Mouse (Mus musculus) splenic B cell, adult 2 months (primary cell): Measurements from ENCODE around the gene Usf3.

Experiments
- DNase-seq: peaks from one replicate; pipeline ENCODE4 v3.0.0-alpha.2; 2011; ENCODE audit warnings: low read depth, low spot score
- H3K27me3 ChIP-seq: 2 replicates; pipeline ENCODE4 v1.6.1; 2012; ENCODE audit warnings: mild to moderate bottlenecking, low read length, moderate library complexity, mixed read lengths; ENCODE audit not compliant: control insufficient read depth, poor library complexity, insufficient read depth, severe bottlenecking
- H3K36me3 ChIP-seq: 2 replicates; pipeline ENCODE4 v1.6.1; 2012; ENCODE audit warnings: mild to moderate bottlenecking, low read length, moderate library complexity, mixed read lengths; ENCODE audit not compliant: control insufficient read depth, poor library complexity, insufficient read depth, severe bottlenecking

The Usf3 gene

GRCm38 (mm10) chr16:44190032-44190431, 17.0 kb downstream of the Usf3 start:
- Histone ChIP-seq H3K27me3 (no peaks in the 10 kb centered on the region), H3K36me3 (no peaks in the 10 kb centered on the region; the same call in 1 of the 2 replicates)
- DNase-seq: peak; percentile 21

GRCm38 (mm10) chr16:44190968-44191367, 17.9 kb downstream of the Usf3 start:
- Histone ChIP-seq H3K27me3 (no peaks in the 10 kb centered on the region), H3K36me3 (no peaks in the 10 kb centered on the region; the same call in 1 of the 2 replicates)

GRCm38 (mm10) chr16:44199066-44199703, 26.1 kb downstream of the Usf3 start:
- DNase-seq: peak; percentile 87
- Histone ChIP-seq H3K27me3 (no peaks in the 10 kb centered on the region), H3K36me3 (no peaks in the 10 kb centered on the region)

More at GRCm38 (mm10) chr16:44190968-44191367, 17.9 kb downstream of the Usf3 start:
- no peak for DNase-seq

DNA sequence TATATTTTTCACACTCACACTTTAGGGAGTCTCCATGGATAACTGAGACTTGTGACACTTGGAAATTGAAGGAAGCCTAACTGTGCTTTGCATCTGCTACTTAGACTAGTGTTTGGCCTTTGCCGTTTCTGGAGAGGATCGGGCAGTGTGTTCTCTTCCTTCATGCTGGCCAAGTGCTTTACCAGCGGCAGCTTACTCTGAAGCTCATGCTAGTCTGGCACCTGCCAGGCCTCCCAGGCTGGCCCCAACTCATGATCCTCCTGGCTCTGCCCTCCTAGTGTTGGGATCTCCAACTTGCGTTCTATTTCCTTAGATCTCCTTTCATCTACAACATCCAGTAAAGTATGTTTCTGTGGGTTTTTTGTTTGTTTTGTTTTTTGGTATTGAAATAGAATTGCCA, 27.1 kb downstream of the Usf3 start:
- H3K36me3 ChIP-seq: no peaks in the 10 kb centered on the region
- DNase-seq: no peak
- H3K27me3 ChIP-seq: no peaks in the 10 kb centered on the region

DNA sequence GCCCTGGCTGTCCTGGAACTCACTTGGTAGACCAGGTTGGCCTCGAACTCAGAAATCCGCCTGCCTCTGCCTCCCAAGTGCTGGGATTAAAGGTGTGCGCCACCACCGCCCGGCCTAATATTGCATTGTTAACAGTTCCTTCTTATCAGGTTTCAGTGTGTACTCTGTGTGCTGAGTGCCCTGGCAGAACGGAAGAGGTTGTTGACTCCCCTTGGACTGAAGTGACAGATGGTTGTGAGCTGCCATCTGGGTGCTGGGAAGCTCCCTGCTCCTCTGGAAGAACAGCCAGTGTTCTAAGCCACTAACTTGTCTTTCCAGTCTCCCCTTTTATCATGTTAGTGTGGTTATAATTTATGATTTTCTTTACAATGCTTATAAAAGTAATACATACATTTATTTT, 31.3 kb downstream of the Usf3 start:
- DNase-seq: no peak
- peaks cover 4% of the 10 kb centered on the region for H3K36me3 ChIP-seq
- H3K27me3 ChIP-seq: no peaks in the 10 kb centered on the region

- no peak for DNase-seq
- H3K36me3 ChIP-seq: peaks cover 4% of the 10 kb centered on the region
- no peaks in the 10 kb centered on the region for H3K27me3 ChIP-seq
Observed at GRCm38 (mm10) chr16:44205973-44206372, 32.9 kb downstream of the Usf3 start.

GRCm38 (mm10) chr16:44210156-44211053, 37.4 kb downstream of the Usf3 start:
- H3K27me3 ChIP-seq: no peaks in the 10 kb centered on the region
- peaks cover 4% of the 10 kb centered on the region for H3K36me3 ChIP-seq
- DNase-seq: peak; percentile 34

DNA sequence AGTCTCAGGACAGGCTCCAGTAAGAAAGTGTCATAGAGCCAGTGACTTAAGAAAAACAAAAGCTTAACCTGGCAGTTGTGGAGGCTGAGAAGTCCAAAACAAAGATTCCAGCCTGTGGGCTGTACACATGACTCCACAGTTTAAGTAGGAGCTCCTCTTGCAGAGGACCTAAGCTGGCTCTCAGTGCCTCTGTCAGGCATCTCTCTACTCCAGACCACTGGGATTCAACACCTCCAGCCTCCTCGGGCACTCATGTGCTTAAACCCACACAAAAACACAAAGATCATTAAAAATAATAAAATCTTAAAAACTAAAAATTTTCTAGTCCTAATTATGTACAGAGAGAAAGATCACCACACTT, 38.0 kb downstream of the Usf3 start:
- H3K36me3 ChIP-seq: peaks cover 4% of the 10 kb centered on the region
- no peak for DNase-seq

GRCm38 (mm10) chr16:44212703-44213102, 39.7 kb downstream of the Usf3 start:
- peak; percentile 51 for DNase-seq

More for the DNA sequence above, 38.0 kb downstream of the Usf3 start:
- H3K27me3 ChIP-seq: no peaks in the 10 kb centered on the region

DNA sequence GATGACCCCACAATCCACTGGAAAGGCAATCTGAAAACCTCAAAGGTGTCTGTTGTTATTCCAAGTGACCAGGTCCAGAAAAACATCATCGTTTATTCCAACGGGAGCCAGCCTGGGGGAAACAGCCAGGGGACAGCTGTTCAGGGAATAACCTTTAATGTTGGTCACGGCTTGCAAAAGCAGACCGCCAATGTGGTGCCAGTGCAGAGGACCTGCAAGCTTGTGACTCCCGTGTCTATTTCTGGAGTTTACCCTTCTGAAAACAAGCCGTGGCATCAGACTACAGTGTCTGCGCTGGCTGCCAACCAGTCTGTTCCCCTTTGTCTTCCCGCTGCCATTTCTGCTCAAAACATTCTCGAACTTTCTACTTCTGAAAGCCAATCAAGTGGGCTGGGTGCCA, 42.5 kb downstream of the Usf3 start:
- DNase-seq: no peak
- Histone ChIP-seq H3K36me3 (peaks cover 7% of the 10 kb centered on the region), H3K27me3 (no peaks in the 10 kb centered on the region)

More at GRCm38 (mm10) chr16:44212703-44213102, 39.7 kb downstream of the Usf3 start:
- Histone ChIP-seq H3K27me3 (no peaks in the 10 kb centered on the region), H3K36me3 (peaks cover 3% of the 10 kb centered on the region)

DNA sequence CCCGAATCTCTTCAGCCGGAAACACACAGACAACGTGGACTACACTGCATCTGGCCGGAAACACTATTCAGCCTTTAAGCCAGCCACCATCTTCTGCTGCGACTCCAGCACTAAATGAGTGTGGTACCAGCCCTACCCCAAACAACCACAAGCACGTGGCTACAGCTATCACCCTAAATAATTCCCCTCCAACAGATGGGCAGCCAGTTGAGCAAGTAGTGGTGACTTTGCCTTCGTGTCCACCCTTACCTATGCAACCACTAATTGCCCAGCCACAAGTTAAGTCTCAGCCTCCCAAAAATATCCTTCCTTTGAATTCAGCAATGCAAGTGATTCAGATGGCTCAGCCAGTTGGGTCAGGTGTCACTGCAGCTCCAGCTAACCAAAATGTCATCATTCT, 43.4 kb downstream of the Usf3 start:
- H3K27me3 ChIP-seq: no peaks in the 10 kb centered on the region
- no peak for DNase-seq
- peaks cover 7% of the 10 kb centered on the region for H3K36me3 ChIP-seq

DNA sequence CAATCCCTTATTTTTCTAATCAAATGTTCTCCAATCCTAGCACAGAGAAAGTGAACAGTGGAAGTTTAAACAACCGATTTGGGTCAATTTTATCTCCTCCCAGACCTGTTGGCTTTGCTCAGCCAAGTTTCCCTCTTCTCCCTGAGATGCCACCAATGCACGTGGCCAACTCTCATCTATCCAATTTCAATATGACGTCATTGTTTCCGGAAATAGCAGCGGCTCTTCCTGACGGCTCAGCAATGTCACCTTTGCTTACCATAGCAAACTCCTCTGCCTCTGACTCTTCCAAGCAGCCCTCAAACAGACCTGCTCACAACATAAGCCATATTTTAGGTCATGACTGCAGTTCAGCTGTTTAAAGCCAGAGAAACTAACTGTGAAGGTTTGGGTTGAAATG, 48.4 kb downstream of the Usf3 start:
- H3K27me3 ChIP-seq: no peaks in the 10 kb centered on the region
- no peak for DNase-seq
- H3K36me3 ChIP-seq: peaks cover 4% of the 10 kb centered on the region

DNA sequence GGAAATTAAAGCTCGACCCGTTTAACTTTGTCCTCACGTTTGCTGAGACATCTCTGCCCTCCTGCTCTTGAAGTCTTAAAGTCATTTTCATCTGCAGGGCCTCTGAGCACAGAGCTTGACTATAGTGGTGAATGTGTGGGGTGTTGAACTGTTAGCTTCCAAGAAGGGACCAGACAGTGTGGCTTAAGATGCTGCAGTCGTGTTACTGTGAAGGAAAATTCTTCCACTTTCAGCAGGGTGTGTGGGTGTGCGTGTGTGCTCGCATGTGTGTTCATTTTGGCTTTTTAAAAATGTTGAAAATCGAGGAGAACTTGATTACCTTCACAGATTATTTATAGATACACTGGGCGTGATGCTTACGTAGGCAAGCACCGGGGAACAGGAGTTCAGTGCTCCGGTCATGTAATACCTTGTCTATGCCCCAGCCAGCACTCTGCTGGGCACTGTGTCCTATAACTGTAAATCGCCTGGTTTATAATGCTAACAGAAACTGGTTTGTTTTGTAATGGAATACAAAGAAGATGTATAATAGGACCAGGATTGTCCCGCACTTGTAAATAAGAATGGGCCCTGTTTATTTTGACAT, 53.8 kb downstream of the Usf3 start:
- no peak for DNase-seq
- no peaks in the 10 kb centered on the region for H3K36me3 ChIP-seq

GRCm38 (mm10) chr16:44233019-44233418, 60.0 kb downstream of the Usf3 start:
- no peak for DNase-seq
- no peaks in the 10 kb centered on the region for H3K36me3 ChIP-seq
- no peaks in the 10 kb centered on the region for H3K27me3 ChIP-seq

More for the DNA sequence above, 53.8 kb downstream of the Usf3 start:
- no peaks in the 10 kb centered on the region for H3K27me3 ChIP-seq

DNA sequence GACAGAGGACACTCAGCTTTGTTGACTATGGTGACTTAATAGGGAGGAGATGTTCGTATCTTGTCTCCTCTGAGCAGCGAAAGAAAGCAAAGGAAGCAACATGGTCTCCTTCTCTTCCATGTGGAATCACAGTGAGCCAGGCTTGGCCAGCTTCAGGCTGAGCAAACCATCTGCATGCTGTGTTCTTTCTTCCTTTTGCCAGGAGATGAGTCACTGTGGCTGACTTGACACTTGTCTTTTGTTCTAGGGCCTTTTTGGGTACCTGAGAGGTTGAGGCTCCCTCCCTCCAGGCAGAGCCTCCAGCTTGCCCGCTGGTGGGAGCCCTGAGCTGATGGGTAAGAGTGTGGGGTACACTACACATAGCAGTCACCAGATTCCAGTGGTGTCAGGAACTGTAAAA, 64.8 kb downstream of the Usf3 start:
- no peak for DNase-seq
- Histone ChIP-seq H3K27me3 (no peaks in the 10 kb centered on the region), H3K36me3 (0 out of 2 replicates have a peak, but pooled peaks cover 2% of the 10 kb centered on the region)
